Mouse (Mus musculus) pancreas, adult 10 weeks (tissue): ENCODE results near the gene Olfr1263. TPM values are rescaled to one million over a fixed set of nuclear protein-coding genes. Genes with fewer than 3 reads are reported as not detected.

Experiments used
- polyA plus RNA-seq: library from polyadenylated mRNA; stranded (reverse); fragments of 350-450 nt; fragmentation: Illumina TruSeq; extraction: RNeasy Lipid Tissue Mini Kit (QIAGEN cat#74804); gene quantifications from one replicate; pipeline ENCODE4 v1.2.3, GENCODE M21; 2015; ENCODE audit warnings: low read depth, low replicate concordance; ENCODE audit not compliant: insufficient read depth

The Olfr1263 gene
- polyA plus RNA-seq, result not detected

DNA sequence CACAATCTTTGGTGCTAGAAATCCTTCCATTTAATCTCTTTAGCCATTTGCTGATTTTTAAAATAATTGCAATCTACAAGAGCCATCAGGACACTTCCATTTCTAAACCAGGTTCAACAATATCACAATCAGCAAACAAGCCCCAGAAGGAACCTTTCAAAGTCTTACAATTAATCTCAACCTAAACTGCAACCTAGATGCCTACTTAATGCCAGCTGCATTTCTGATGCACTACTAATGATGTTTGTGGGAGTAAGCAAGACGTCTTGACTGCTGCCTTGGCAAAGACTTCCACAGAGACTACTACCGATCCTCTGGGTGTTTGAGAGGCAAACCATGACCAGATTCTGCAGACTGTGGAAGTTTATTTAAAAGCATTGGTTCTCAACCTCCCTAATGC, at the start of gene Olfr1263:
Gene Olfr1263 (plus strand): TSS at position 301 of the 400 bp plus-strand sequence.

GRCm38 (mm10) chr2:89974184-89974583, 37.7 kb upstream of the Olfr1263 start, which contains the start of gene Olfr1260:
TSS of gene Olfr1260 (plus strand) at chr2:89974340.

GRCm38 (mm10) chr2:89990921-89991320, 21.0 kb upstream of the Olfr1263 start, which contains the start of gene Olfr1261:
TSS of gene Olfr1261 (plus strand) at chr2:89991221.

GRCm38 (mm10) chr2:89999845-90000244, 12.1 kb upstream of the Olfr1263 start, which contains the start of gene Olfr1262:
TSS of gene Olfr1262 (plus strand) at chr2:90000145.

DNA sequence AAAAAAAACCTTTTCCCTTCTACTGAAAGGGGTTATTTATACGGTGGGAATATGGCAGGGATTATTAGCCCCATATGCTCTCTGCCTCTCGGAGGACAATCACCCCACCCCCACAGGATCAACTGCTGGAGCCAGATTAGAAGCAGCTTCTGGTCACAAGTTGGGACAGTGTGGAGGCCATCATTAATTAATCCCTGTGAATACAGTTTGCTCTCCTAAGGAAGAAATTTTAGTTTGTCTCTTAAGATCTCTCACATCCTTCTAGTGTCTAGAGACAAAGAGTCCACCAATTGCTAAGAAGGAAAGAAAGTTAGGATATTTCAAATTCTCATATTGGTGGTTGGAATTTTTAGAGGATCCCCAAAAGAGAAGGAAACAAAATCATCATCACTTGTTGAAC, 13.5 kb downstream of the Olfr1263 start, which contains the start of gene Olfr1264:
Gene Olfr1264 (minus strand): TSS at position 101 of the 400 bp plus-strand sequence.

DNA sequence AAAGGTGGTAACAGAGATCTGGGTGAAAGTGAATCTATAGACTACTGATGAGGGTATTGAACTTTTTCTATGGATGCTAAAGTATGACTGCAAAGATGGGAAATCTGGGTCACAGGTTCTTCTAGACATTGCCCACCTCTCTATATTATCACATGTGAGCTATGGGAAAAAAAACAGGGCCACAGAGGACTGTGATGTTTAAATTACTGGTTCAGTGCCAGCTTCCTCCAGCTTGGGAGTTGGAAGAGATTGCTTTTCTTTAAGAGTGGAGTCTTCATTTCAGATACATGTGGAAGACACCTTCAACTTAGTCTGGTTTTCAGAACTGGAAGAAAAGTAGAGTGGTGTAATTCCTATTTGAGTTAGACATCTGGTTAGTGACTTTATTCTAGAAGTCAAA, 23.1 kb downstream of the Olfr1263 start, which contains the start of gene Olfr1265:
Gene Olfr1265 (plus strand): TSS at position 301 of the 400 bp plus-strand sequence.

DNA sequence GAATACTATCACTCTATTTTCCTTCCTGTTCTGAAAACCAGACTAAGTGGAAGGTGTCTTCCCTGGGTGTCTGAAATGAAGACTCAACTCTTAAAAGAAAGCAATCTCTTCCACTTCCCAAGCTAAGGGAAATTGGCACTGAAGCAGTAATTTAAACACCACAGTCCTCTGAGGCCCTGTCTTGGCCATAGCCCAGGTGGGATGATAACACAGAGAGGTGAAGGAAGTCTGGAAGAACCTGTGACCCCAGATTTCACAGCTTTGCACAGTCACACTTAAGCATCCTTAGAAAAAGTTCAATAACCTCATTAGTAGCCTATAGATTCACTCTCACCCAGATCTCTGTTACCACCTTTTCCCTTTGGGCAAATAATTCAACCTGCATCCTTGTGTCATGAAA, 51.6 kb downstream of the Olfr1263 start, which contains the start of gene Olfr140:
Gene Olfr140 (minus strand): TSS at position 101 of the 400 bp plus-strand sequence.

Other genes with a start within 250 kb of the Olfr1263 start
- not detected for gene Olfr1254, start 218.5 kb upstream of the Olfr1263 start, polyA plus RNA-seq
- not detected for gene Olfr1255, start 200.1 kb upstream of the Olfr1263 start, polyA plus RNA-seq
- gene Olfr1256, start 170.6 kb upstream of the Olfr1263 start, polyA plus RNA-seq, result not detected
- gene Olfr48, start 163.9 kb upstream of the Olfr1263 start, polyA plus RNA-seq, result not detected
- not detected for gene Olfr1257, start 133.7 kb upstream of the Olfr1263 start, polyA plus RNA-seq
- not detected for gene Olfr1258, start 84.8 kb upstream of the Olfr1263 start, polyA plus RNA-seq
- gene Olfr1259, start 63.5 kb upstream of the Olfr1263 start, polyA plus RNA-seq, result not detected
- gene Olfr1260, start 37.8 kb upstream of the Olfr1263 start, polyA plus RNA-seq, result not detected
- not detected for gene Olfr1261, start 20.9 kb upstream of the Olfr1263 start, polyA plus RNA-seq
- gene Olfr1262, start 12.0 kb upstream of the Olfr1263 start, polyA plus RNA-seq, result not detected
- not detected for gene Olfr1264, start 13.4 kb downstream of the Olfr1263 start, polyA plus RNA-seq
- not detected for gene Olfr1265, start 23.2 kb downstream of the Olfr1263 start, polyA plus RNA-seq
- gene Olfr140, start 51.5 kb downstream of the Olfr1263 start, polyA plus RNA-seq, result not detected
- not detected for gene Olfr1269, start 109.3 kb downstream of the Olfr1263 start, polyA plus RNA-seq
- gene Olfr32, start 130.2 kb downstream of the Olfr1263 start, polyA plus RNA-seq, result not detected
- not detected for gene Olfr1270, start 141.0 kb downstream of the Olfr1263 start, polyA plus RNA-seq
- not detected for gene Olfr1506, start 212.4 kb downstream of the Olfr1263 start, polyA plus RNA-seq
- not detected for gene Olfr142, start 245.5 kb downstream of the Olfr1263 start, polyA plus RNA-seq